Mouse (Mus musculus): ENCODE data around the gene Mboat7.

Mboat7 gene

DNA sequence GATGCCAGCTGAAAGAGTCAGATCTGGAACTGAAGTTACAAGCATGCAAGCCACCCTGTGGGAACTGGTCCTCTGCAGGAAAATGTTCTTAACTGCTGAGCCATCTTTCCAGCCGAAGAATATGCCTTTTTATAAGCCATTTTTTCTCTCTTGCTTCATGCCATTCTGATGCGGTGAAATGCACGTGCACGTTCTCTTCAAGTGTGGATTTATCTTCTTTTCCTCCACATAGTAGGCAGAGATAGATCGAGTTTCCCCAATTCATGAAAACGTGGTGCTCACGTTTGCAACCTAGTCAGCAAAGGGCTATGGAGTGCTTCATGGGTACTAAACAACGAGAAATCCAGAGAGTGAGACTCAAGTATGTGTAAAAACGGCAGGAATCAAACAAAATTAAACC is 49.5 kb downstream of the Mboat7 start:
- no peak for DNase-seq (ENCODE audit: low read depth, low spot score)

DNA sequence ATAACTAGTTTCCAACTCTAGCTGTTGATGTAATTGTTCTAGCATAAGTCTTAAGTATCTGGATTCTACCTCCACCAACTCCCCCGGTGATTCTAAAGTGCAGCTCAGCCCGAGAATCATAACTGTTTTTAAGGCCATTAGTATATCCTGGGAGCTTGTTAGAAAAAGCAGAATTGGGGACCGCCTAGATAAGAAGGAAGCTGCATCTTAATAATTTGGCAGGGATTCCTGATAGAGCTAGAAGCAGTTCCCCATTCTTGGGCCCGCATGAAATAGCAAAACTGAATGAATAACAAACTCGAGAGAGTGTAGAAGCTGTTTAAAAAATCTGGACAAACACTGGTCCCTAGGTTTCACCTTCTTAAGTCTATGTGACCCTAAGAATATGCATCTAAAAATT is 49.9 kb downstream of the Mboat7 start:
- DNase-seq (ENCODE audit: low read depth, low spot score): no peak

DNA sequence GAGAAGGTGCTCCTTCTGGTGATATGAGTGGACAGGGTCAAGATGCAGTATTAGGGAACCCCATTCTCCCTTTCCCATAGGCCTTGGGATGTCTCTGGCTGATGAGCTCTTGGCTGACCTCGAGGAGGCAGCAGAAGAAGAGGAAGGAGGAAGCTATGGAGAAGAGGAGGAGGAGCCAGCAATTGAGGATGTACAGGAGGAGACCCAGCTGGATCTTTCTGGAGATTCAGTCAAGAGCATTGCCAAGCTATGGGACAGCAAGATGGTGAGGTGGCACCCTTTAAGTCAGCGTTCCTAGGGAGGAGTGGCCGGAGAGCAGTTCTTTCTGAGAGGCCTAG is 62.9 kb downstream of the Mboat7 start:
- no peak for DNase-seq (ENCODE audit: low read depth, low spot score)

DNA sequence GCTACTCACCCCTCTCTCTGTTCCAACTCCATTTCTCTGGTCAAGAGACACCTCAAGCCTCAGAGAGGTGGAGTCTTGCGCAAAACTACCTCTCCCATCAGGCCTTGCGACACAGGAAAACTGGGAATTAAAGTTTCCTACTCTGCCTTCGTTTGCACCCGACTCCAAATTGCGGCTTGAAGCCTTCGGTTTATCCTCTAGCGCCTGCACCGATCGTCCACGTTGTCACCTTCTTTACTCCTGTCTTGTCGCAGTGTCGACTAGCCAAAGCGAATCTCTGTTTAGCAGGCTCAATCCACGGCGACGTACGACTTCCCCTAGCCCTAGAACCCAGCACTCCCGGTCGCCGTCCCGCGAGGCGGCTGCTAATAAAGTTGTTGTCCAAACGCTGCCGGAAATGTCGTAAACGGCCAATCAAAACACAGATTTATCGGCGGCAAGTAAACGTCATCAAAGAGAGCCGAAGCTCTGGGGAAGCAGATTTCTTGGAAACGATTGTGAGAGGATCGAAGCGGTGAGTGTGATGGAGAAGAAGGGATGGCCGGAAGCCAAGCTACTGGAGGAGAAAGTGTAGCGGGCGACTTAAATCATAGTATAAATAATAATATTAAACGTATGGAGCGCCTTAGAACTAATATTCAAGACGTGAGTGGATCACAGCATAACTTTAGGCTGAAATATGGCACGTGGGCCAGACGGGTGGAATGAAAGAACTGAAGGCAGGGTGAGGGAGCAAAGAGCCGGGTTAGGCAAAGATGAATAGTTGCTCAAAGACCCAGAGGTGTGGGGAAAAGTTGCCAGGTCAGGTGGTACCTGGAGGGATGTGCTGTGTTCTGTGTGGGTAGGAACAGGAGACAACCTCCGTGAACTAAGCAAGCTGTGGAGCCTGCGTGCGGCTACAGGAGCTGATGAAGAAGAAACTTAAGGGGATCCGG is 63.5 kb downstream of the Mboat7 start, which contains the start of the genes Tfpt and Prpf31:
TSS of gene Tfpt (minus strand) at position 387 of the 935 bp plus-strand sequence.
TSS of gene Prpf31 (plus strand) at position 443 of the 935 bp plus-strand sequence.
- DNase-seq (ENCODE audit: low read depth, low spot score): peak; percentile 94

DNA sequence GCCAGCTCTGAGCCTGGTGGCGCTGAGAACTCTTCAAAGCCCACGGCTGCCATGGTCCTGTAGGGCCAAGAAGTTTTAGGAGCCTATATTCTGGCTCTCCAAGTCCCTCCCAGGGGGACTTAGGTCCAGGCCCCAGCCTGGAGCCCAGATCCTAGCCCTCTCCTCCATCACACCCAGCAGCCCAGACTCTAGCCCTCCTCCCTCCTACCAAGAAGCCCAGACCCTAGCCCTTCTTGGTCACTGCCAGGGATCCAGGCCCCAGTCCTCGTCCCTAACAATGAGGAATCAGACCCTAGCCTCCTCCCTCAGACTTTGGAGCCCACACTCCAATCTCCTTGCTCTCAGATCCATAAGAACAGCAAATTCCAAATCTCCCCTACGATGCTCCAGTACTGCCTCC is 64.3 kb downstream of the Mboat7 start:
- no peak for DNase-seq (ENCODE audit: low read depth, low spot score)
